Mouse (Mus musculus): ENCODE measurements at regions not wholly inside any gene's neighbourhood (a gene's known extent, or its start where the extent isn't known, plus 50 kb on each side); places are given as distances from the start of the nearest gene placed in this dataset.

DNA sequence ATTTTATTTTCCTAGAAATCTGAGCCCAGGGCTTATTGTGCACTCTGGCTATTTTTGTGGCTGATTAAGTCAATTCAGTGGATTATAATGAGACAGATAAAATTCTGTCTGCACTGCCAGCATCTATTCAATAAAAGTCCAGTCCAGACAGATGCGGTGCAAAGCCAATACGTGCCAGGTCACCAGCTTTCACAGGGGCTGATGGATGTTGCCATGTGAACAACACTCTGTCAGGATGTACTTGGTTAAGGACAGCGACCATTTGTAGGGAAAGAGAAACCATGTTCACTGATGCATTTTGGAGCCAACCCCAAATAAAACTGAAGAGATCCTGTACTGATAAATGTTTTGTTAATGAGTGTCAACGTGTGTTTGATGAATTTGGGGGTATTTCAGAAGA lies 285.0 kb upstream of the Gnpda2 start:
- DNase-seq: no peak

DNA sequence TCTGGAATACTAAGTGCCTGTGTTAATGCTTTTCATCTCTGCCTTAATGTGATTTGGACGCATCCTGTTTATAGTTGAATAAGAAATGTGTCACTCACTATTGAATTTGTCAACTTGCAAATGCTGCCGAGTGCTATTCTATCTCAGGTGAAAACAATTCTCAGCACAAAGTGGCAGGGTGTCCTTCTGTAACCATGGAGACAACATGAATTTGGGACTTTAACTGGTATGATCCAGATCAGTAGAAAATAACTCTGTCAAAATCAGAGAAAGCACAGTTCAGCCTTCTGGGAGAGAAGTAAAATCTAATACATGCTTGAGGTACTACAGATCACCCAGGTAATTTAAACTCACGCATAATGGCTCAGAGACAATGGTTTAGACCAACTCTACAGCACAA lies 270.9 kb upstream of the Gnpda2 start:
- no peak for DNase-seq

DNA sequence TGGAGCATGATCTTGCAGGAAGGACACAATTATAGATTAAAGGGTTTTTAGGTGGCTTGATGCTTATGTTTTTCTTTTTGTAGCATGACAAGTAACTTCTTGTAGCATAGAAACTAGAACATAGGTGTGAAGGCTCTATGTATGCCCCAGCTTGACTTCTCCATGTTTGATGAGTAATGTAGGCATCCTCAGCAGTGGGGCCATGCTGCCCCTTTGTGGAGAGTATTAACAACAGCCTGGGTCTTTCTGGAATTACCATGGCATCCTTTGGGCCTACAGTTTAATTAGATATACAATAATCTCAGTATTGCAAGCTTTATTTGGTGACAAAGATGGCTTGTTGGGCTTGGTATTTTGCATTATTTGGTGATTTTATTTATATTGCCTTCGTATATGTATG lies 252.7 kb upstream of the Gnpda2 start:
- no peak for DNase-seq

DNA sequence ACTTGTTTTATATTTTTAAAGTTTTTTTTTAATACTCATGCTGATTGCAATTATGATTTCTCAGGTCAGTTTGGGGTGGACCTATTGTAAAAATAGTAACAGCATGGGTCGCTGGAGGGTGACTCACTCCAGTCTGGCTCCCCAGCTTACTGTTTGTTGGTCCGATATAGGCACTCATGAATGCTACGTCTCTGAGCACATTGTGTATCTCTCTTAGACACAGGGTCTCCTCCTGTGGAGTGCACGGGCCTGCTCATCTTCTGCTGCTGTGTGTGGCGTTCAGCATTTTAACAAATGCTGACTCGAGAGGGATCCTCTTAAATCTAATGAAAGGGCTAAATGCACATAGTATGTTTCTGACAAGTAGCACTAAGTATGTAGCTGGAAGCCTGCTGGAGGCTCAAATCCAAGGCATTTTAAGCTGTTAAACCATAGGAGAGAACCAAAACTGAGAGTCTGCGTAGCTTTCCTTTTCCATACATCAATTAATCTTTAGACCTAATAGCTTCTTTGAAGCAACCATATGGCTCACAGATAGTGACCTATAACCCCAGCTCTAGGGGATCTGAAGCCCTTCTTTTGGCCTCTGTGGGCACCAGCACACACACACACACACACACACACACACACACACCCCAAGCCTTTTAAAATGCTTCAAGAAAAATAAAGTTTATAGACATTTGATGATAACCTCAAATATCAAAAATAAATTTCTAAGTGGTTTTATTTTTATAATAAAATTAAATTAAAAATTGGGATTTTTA lies 246.0 kb upstream of the Gnpda2 start:
- no peak for DNase-seq

DNA sequence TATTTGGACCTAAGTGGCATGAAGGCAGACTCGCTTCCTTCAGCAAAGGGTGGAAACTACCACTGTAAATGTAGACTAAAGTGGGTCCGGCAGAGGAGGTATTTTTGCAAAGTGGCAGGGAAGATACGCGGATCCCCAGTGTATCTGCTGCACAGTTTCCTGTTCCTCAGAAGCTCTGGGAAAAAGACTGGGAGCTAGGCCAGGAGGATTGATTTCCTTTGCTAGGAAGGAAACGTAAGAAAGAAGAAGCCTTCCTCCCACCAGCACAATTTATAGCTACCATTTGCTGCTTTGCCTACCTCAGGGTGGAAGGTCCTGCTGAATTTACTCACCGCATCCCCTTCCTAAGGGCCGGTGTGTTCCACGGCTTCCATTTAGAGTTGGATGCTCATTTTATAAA lies 244.2 kb upstream of the Gnpda2 start:
- DNase-seq: no peak

DNA sequence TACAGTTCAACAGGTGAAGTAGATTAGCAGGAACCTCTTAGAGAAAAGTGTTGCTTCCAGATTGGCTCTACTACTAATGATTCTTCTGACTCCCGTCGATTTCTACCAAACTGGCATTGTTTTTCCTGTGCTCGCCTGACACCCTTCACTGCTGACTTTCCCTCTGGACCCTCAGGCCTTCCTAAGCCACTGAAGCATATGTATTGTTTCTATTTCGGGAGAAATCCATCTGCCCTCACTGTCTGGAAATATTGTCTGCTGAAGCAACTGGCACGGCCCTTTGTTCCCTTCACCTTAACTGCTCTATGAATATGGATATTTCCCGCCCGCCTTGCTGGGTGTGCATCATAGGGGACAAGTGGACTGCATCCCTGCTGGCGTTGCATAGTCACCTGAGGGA lies 243.0 kb upstream of the Gnpda2 start:
- DNase-seq: no peak

DNA sequence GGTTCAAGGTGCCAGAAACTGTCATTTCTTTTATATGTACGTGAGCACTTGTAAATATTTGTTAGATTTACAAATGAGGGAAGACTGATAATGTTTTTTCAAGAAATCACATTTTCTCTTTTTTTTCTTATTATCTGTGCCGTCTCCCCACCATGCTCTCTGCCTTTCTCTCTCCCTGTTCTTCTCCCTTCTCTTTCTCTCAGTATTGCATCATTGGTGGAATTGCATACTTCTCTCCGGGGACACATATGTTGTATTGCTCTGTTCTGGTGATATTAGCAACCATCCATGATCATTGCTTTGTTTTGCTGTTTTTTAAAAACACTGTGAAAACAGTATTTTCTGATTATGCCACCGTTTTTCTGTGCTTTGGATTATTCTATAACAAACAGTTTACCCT lies 225.6 kb upstream of the Gnpda2 start:
- no peak for DNase-seq

DNA sequence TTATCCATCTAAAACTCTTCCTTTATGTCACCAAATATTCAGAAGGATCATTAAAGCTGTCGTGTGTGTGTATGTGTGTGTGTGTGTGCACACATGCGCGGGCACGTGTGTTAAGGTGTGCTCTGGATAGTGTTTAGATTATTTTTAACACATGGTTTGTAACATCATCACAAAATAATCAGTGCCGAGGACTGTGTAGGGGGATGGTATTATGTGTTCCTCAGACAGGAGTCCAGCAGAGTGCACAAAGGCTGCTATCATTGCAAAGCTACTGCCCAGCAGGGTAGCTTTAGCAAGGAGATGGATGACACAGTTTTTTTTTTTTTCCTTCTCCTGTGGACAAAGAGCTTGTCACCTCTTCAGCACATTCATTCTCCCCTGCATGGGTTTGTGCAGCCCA lies 224.9 kb upstream of the Gnpda2 start:
- DNase-seq: peak; percentile 33

DNA sequence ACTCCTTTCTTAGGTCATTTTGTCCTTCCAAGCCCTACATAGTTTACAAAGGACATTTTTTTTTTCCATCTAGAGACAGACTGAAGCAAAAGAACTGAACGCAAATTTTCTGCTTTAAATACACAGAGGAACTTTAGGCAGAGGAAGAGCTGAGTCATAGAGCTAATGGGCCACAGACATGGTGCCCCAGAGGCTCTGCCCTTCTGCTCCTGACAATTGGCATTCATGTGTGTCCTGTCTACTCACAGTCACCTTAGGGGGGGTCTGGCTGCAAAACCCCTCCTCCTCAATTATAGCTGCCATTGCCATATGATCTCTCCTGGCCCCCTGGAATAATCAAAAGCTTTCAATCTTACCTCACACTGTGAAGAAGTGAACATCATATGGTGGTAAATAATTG lies 223.2 kb upstream of the Gnpda2 start:
- DNase-seq: peak; percentile 22

DNA sequence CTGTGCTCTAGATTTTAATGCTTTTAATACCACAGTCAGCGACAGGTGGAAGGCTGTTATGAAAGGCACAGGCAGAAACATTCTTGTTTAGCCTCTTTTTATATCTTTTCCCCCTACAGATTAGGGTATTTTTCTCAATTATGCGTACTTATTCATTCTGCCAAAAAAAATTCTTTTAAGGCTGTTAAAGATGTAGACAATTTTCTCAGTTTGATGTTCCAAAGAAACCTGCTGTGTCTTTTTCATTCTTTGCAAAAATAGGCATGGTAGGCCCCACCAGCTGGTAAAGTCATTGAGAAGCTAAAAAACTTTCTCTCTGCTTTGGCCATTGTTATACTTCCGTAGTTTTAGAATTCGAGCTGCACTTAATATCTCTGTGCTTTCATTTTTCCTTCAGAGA lies 210.5 kb upstream of the Gnpda2 start:
- no peak for DNase-seq

DNA sequence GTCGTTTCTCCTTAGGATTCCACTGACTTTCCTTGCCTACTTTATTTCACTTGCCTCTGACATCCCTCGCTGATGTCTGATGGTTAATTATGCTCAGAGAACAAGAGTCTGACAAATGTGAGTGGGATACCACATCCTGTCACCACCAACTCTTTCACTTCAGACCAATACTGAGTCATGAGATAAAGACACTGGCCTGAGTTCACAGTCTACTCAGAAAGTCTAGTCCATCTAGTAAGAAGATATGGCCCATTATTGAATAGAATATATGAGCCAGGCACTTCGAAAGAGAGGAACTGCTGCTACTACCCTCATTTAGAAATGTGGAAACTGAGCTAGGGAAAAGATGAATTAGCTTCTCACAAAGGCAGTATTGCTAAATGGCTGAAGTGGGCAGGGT lies 210.0 kb upstream of the Gnpda2 start:
- DNase-seq: no peak

DNA sequence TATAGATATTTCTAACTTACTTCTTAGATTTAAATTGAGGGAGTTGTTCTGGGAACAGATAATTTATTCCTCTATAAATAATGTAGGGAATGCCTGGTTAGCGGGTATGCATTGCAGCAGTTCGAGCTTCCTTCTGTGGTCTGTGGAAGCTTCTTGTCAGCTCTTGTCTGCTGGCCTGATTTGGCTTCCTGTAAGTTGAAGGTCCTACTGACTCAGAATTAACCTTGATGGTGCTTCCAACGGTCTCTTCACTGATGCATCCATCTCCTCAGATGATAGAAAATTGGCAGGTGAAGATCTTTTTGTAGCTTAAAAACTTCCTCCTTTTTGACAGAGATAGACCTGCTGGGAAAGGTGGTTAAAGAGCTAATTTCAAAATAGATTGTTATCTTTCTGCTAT lies 203.2 kb upstream of the Gnpda2 start:
- DNase-seq: no peak

DNA sequence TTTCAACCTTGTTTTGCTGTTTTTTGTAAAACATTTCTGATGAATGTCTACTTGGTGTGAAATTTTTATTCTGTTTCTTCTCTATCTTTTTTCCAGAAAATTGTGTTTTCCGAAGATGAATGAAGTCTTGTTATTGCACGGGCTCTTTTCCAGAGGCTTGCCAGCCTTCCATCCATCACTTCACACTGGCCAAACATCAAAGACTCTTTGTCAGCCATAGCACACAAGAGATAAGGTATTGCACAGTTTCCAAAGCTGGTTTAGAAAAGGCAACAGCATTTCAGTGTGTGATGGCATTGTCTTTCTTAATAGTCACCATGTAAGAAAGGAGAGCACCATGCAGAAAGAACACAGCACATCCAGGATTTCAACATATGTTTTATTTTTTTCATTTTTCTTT lies 202.5 kb upstream of the Gnpda2 start:
- no peak for DNase-seq

DNA sequence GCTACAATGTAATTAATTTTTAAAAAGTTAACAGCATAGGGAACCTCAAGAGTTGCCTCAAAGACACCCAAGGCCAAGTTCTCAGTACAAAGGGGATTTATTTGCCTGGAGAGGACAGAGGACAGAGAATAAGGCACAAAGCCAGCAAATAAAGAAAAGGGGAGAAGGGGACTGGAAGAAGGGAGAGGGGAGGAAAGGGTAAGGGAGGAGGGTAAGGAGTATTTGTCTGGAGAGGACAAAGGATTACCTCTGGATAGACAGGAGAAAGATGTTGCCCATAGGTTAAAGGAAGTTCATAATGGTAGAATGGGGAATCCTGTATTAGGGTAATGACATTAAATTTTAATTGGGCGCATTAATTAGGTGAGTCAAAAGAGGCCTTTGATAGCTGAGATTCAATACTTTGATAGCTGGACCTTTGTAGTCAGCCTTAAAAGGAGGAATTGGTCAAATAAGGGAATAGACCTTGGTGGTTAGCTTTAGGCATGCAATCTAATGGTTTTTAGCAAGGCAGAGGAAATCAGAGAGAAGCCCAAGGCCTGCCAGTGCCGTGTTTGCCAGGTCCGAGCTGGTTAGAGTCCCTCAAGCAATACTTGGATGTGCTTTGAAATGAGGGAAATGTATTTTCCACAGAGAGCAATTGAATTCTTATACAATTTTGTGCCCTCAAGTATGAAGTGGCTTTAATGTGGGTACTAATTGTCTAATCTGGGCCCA lies 164.8 kb upstream of the Gnpda2 start:
- DNase-seq: no peak

DNA sequence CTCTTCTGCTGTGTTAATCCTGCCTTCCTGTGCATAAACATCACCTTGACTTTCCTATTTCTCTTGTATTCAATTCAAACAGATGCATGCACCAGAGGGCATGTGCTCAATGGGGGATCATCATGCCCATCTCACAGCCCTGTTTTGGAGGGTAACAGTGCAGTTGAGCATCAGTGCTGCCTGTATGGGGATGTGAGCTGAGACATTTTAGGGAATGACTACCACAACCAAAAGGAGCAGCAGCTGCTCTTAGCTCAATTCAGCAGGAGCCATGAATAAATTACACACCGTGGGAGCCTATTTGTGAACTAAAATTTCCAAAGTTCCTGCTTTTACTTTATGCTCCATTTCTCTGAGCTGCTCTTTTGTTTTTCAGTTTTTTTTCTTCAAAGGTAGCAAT lies 164.2 kb upstream of the Gnpda2 start:
- DNase-seq: peak; percentile 2

DNA sequence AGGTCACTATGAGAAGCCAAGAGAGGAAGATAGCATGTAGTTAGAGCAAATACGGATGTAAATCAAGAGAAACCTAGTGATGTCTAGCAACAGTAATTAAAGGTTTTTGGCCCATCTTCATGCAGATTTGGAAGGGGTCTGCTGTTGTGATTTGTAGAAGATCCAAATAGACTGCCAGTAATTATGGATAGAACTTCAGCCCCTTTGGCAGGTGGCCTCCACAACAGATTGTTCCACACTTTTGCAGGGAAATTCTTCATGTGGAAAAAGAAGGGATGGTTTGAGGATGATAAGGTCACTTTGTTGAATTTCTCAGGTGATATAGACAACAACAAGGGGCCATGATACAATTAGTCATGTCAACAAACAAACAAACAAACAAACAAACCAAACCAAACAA lies 148.4 kb upstream of the Gnpda2 start:
- DNase-seq: no peak

DNA sequence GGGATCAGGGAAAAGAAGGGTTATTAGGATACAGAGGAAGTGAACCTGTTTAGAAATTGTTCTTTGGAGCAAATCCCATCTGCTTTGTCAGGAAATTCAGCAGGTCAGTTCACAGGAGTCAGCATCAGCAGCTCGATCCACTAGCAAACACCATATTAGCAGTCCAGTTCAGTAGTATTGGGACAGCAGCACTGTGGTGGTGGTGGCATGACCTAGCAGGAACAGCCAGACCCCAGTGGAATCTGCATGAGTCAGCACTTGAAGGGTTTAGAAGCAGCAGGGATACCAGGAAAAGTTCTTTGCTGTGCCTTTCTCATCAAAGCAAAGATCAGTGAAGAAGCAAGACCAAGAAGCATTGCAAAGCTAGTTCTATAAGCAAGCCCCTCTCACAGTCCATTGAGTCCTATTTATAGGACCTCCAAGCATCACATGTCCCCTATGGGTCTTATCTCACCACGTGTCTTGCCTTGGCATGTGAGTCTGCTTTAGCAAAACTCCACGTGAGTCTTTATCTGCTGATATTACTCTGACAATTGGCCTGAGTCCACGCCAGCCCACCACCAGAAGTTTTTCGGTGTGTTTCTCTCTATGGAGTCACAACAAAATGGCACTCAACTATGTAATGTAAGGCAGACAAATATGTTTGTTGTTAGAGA lies 129.3 kb upstream of the Gnpda2 start:
- DNase-seq: no peak

DNA sequence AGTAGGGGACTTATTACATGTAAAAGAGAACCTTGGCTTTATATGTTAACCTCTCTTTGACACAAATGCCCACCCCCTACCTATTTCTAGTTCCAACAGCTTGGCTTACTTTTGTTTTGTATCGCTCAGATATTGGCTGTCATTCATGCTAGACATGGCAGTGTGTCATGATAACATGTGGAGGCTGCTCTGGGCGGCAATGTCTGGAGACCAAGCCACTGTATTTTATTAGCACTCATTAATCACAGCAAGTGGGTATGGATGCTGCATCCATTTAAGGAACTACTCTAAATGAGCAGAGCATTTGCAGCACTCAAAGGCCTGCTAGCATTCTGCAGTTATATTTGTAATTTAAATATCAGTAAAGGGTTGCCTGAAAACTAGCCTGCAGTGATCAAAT lies 123.9 kb upstream of the Gnpda2 start:
- DNase-seq: no peak

DNA sequence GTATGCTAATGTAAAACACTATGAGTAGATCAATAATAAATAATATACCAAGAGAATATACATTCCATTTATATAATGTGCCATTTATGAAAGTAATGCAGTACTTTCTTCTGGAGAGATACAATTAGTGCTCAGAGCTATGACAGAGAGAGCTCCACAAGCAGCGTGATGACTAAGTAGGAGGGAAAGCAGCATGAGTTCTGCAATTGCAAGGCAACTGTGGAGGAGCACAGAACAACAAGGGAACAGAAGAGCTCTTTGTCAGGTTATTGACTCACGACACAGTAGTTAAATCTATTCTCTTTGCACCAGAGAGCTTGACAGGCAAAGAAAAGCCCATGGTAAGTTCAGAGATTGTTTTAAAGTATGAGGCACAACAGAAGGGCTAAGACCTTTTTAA lies 115.0 kb upstream of the Gnpda2 start:
- peak; percentile 8 for DNase-seq

DNA sequence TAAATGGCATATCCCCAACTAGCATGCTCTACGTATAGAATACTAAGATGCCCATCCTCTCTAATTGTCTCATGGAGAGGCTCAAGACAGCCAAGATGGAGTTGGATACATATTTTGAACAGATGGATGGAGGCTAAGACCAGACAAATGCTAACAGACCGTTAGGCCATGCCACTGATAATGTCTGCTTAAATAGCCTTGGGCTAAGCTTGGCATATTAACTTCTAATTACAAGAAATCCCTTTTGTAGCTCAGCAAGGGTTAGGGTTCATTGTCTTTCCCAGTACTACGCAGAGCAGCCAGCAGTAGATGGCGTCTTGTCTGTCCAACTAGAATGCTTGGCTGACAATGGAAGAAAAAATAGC lies 113.0 kb upstream of the Gnpda2 start:
- no peak for DNase-seq

DNA sequence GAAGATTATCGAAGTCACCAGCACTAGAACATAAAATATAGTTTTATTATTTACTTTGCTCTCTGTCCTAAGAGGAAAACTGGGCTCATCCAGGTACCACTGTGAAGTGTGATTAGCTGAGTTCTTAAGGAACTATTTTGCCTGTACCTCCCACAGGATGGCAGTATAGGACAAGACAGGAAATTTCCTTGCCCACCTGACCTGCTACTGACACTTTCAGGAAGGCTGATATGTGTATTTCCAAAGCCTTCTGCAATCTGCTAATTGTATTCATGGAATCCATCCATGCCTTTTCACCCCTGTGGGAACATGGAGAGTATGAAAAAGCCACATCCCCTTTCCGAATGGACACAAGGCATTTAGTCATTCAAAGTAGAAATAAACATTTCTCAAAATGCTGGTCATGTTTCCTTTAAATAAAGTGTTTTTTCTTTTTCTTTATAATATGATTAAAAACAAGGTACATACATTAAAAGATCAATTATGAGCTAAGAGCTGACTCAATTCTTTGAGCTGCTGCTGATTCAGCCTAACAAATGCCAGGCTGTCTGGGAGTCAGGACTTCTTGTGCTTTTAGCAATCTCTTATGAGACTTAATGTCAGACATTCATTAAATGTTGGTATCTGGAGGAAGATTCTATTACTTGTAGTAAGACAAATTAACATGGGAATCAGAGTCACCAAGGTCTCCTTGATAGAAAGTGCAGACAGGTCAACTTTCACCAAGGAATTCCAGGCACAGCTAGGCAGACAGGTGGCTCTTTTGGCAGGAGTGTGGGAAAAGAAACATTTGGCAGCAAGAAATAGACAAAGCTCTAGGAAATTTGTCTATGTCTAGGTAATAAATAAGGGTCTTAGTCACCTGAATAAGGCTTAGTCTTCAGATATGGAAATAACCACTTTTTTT lies 112.4 kb upstream of the Gnpda2 start:
- DNase-seq: peak; percentile 56

DNA sequence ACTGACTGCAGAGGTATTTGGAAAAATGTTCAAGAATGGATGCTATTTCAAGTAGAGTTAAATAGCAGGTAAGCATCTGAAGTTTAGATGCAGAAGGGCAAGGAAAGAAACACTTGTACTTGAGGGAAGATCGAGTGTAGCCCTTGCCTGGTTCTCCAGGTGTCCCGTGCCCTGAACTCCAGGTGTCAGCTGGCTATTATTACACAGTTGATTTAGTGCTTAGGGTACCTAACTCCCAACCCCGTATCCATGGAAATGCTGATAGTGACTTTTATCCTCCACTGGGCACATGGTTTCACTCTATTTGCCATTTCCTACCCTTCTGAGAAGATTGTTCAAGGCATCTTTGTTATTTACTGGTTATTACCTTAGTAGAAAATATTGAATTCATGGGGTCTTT lies 86.6 kb upstream of the Gnpda2 start:
- no peak for DNase-seq

DNA sequence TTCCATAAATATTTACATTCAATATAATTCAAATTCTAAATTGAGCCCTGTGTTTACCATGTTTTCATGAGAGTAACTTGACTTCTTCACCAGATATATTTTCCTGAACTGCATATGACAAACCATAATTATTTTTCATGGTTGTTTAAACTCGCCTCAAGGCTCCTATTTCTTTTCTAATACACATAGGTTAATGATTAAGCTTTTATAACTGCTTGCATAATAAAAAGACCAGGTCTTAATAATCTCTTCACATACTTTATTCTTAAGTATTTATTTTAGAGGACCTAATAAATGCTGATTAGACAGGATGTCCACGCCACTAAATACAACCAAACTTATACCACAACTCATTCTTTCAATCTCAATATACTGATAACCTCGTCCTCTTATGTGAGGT lies 86.1 kb upstream of the Gnpda2 start:
- DNase-seq: no peak
